Mouse (Mus musculus): ENCODE measurements around the gene Cops7a. TPM values are rescaled to one million over a fixed set of nuclear protein-coding genes. Genes with fewer than 3 reads are reported as not detected.

Gene Cops7a
- polyA plus RNA-seq, 1 experiment, result 165 TPM

- Histone ChIP-seq H3K27me3 (ENCODE audit: control insufficient read depth, insufficient read depth, insufficient read length) (no peaks in the 10 kb centered on the region), H3K4me3 (ENCODE audit: insufficient read depth, poor library complexity, severe bottlenecking) (no peak overlapping the region), H3ac (ENCODE audit: control insufficient read depth, insufficient read length, low read depth) (no peak overlapping the region), H3K79me3 (ENCODE audit: low read depth) (peaks cover 24% of the 10 kb centered on the region), H3K36me3 (ENCODE audit: control insufficient read depth, insufficient read depth) (peaks cover 13% of the 10 kb centered on the region), H3K79me2 (ENCODE audit: control insufficient read depth, insufficient read depth) (peaks cover 39% of the 10 kb centered on the region)
- TF ChIP-seq CTCF (IDR thresholded peaks at IDR 0.05; ENCODE audit: control insufficient read depth, insufficient read depth, insufficient read length) (no peak), USF1 (IDR thresholded peaks at IDR 0.05; ENCODE audit: low read depth) (no peak), MYOG (IDR thresholded peaks at IDR 0.05; ENCODE audit: control insufficient read depth, extremely low read depth, insufficient read length) (no peak), MAX (IDR thresholded peaks at IDR 0.05) (no peak), FOSL1 (IDR thresholded peaks at IDR 0.05; ENCODE audit: insufficient read depth, low read length, poor library complexity, severe bottlenecking) (no peak), CEBPB (IDR thresholded peaks at IDR 0.05; ENCODE audit: low read depth) (no peak), MYOD1 (IDR thresholded peaks at IDR 0.05; ENCODE audit: control insufficient read depth, insufficient read length, low read depth) (no peak)
Observed at GRCm38 (mm10) chr6:124967766-124968165, 2.4 kb upstream of the Cops7a start.

DNA sequence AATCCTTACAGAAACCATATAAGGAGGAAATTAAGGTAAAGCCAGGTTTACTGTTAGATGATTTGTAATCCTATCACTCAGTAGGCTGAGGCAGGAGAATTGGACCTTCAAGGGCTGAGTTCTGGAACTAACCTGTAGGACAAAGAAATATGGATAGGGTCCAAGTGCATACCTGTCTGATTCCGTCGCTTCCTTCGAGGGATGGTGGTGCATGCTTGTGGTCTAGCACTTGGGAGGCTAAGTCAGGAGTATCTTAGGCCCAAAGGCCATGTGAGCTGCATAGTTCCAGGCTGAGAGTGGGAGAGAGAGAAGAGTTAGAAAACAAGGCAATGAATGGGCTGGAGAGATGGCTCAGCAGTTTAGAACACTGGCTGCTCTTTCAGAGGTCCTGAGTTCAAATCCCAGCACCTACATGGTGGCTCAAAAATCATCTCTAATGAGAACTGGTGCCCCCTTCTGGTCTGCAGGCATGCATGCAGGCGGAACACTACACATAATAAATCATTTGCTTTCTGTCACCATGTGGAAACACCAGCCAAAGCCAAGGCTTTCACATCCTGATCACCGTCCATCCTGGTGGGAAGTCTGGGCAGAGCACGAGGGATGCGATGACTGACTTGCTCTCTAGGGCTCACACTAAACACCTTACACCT is 1.3 kb upstream of the Cops7a start:
- Histone ChIP-seq H3K79me2 (ENCODE audit: control insufficient read depth, insufficient read depth) (peaks cover 48% of the 10 kb centered on the region), H3K4me3 (ENCODE audit: insufficient read depth, poor library complexity, severe bottlenecking) (peak overlapping the region; percentile 85), H3K27me3 (ENCODE audit: control insufficient read depth, insufficient read depth, insufficient read length) (no peaks in the 10 kb centered on the region), H3K36me3 (ENCODE audit: control insufficient read depth, insufficient read depth) (peaks cover 21% of the 10 kb centered on the region), H3ac (ENCODE audit: control insufficient read depth, insufficient read length, low read depth) (no peak overlapping the region), H3K79me3 (ENCODE audit: low read depth) (peaks cover 25% of the 10 kb centered on the region)
- TF ChIP-seq FOSL1 (IDR thresholded peaks at IDR 0.05; ENCODE audit: insufficient read depth, low read length, poor library complexity, severe bottlenecking) (no peak), CTCF (IDR thresholded peaks at IDR 0.05; ENCODE audit: control insufficient read depth, insufficient read depth, insufficient read length) (no peak), USF1 (IDR thresholded peaks at IDR 0.05; ENCODE audit: low read depth) (no peak), MAX (IDR thresholded peaks at IDR 0.05) (no peak), MYOD1 (IDR thresholded peaks at IDR 0.05; ENCODE audit: control insufficient read depth, insufficient read length, low read depth) (no peak), MYOG (IDR thresholded peaks at IDR 0.05; ENCODE audit: control insufficient read depth, extremely low read depth, insufficient read length) (no peak), CEBPB (IDR thresholded peaks at IDR 0.05; ENCODE audit: low read depth) (no peak)

DNA sequence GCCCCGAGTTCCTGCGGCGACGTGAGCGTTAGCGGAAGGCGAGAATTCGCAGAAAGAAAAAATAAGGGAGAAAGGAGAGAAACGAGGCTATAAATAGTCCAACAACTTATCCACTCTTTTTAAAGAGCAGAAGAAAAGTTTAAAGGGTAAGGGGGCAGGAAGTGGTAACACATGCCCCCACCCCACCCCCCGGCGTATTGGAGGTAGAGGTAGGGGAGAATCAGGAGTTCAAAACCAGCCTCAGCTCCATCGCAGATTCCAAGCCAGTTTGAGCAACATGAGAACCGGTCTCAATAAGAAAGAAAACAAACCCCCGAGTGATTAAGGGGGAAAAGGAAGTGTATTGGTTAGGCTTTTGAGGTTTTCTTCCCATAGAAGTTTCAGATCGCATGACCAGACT is 409 bp upstream of the Cops7a start:
- TF ChIP-seq USF1 (IDR thresholded peaks at IDR 0.05; ENCODE audit: low read depth) (no peak), MYOD1 (IDR thresholded peaks at IDR 0.05; ENCODE audit: control insufficient read depth, insufficient read length, low read depth) (no peak), MAX (IDR thresholded peaks at IDR 0.05) (no peak), CEBPB (IDR thresholded peaks at IDR 0.05; ENCODE audit: low read depth) (no peak), MYOG (IDR thresholded peaks at IDR 0.05; ENCODE audit: control insufficient read depth, extremely low read depth, insufficient read length) (no peak), CTCF (IDR thresholded peaks at IDR 0.05; ENCODE audit: control insufficient read depth, insufficient read depth, insufficient read length) (no peak), FOSL1 (IDR thresholded peaks at IDR 0.05; ENCODE audit: insufficient read depth, low read length, poor library complexity, severe bottlenecking) (no peak)
- no peaks in the 10 kb centered on the region for H3K27me3 ChIP-seq (ENCODE audit: control insufficient read depth, insufficient read depth, insufficient read length)
- peak overlapping the region; percentile 85 for H3K4me3 ChIP-seq (ENCODE audit: insufficient read depth, poor library complexity, severe bottlenecking)

GRCm38 (mm10) chr6:124964638-124965037 is 700 bp downstream of the Cops7a start:
- peak overlapping the region; percentile 87 for H3ac ChIP-seq (ENCODE audit: control insufficient read depth, insufficient read length, low read depth)

More for the DNA sequence above, 409 bp upstream of the Cops7a start:
- Histone ChIP-seq H3K36me3 (ENCODE audit: control insufficient read depth, insufficient read depth) (peaks cover 29% of the 10 kb centered on the region), H3K79me2 (ENCODE audit: control insufficient read depth, insufficient read depth) (peaks cover 48% of the 10 kb centered on the region), H3ac (ENCODE audit: control insufficient read depth, insufficient read length, low read depth) (peak overlapping the region; percentile 87), H3K79me3 (ENCODE audit: low read depth) (peaks cover 26% of the 10 kb centered on the region)

DNA sequence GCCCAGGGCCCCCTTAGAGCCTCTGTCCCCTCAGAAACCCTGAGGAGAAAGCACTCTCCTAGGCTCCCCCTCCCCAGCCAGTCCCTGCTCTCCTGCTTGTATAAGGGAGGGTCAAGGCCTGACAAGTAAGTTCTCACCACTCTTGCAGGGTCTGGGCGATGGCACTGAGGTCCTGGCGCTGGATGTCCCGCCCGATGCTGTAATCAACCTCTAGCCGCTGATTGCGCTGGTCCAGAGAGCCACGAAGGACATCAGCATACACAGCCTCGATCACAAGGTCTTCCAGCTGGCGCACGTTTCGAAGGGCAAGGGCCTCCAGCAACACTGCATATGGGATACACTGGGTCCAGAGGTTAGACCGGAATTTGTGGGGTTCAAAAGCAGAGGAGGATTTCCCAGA is 4.3 kb downstream of the Cops7a start:
- H3K4me3 ChIP-seq (ENCODE audit: insufficient read depth, poor library complexity, severe bottlenecking), result no peak overlapping the region
- peaks cover 39% of the 10 kb centered on the region for H3K79me2 ChIP-seq (ENCODE audit: control insufficient read depth, insufficient read depth)
- peaks cover 25% of the 10 kb centered on the region for H3K79me3 ChIP-seq (ENCODE audit: low read depth)
- no peak for TF ChIP-seq MAX (IDR thresholded peaks at IDR 0.05)
- TF ChIP-seq MYOD1 (IDR thresholded peaks at IDR 0.05; ENCODE audit: control insufficient read depth, insufficient read length, low read depth), result no peak
- TF ChIP-seq FOSL1 (IDR thresholded peaks at IDR 0.05; ENCODE audit: insufficient read depth, low read length, poor library complexity, severe bottlenecking), result no peak
- TF ChIP-seq USF1 (IDR thresholded peaks at IDR 0.05; ENCODE audit: low read depth), result no peak
- no peak for TF ChIP-seq MYOG (IDR thresholded peaks at IDR 0.05; ENCODE audit: control insufficient read depth, extremely low read depth, insufficient read length)
- no peak for TF ChIP-seq CTCF (IDR thresholded peaks at IDR 0.05; ENCODE audit: control insufficient read depth, insufficient read depth, insufficient read length)
- H3ac ChIP-seq (ENCODE audit: control insufficient read depth, insufficient read length, low read depth), result no peak overlapping the region
- peaks cover 63% of the 10 kb centered on the region for H3K36me3 ChIP-seq (ENCODE audit: control insufficient read depth, insufficient read depth)
- H3K27me3 ChIP-seq (ENCODE audit: control insufficient read depth, insufficient read depth, insufficient read length), result no peaks in the 10 kb centered on the region

More at GRCm38 (mm10) chr6:124964638-124965037, 700 bp downstream of the Cops7a start:
- Histone ChIP-seq H3K79me3 (ENCODE audit: low read depth) (peaks cover 26% of the 10 kb centered on the region), H3K79me2 (ENCODE audit: control insufficient read depth, insufficient read depth) (peaks cover 48% of the 10 kb centered on the region), H3K4me3 (ENCODE audit: insufficient read depth, poor library complexity, severe bottlenecking) (peak overlapping the region; percentile 85), H3K36me3 (ENCODE audit: control insufficient read depth, insufficient read depth) (peaks cover 39% of the 10 kb centered on the region), H3K27me3 (ENCODE audit: control insufficient read depth, insufficient read depth, insufficient read length) (no peaks in the 10 kb centered on the region)
- TF ChIP-seq MYOD1 (IDR thresholded peaks at IDR 0.05; ENCODE audit: control insufficient read depth, insufficient read length, low read depth) (no peak), MYOG (IDR thresholded peaks at IDR 0.05; ENCODE audit: control insufficient read depth, extremely low read depth, insufficient read length) (no peak), CTCF (IDR thresholded peaks at IDR 0.05; ENCODE audit: control insufficient read depth, insufficient read depth, insufficient read length) (no peak), FOSL1 (IDR thresholded peaks at IDR 0.05; ENCODE audit: insufficient read depth, low read length, poor library complexity, severe bottlenecking) (no peak), MAX (IDR thresholded peaks at IDR 0.05) (no peak), USF1 (IDR thresholded peaks at IDR 0.05; ENCODE audit: low read depth) (no peak), CEBPB (IDR thresholded peaks at IDR 0.05; ENCODE audit: low read depth) (no peak)
